Mouse (Mus musculus) small intestine, adult 2 months (tissue): Measurements from ENCODE around the gene Vash2.

Experiments used
- CTCF ChIP-seq: fragments of 200-500 bp; IDR thresholded peaks from 2 replicates; pipeline ENCODE4 v1.5.1; 2012; ENCODE audit warnings: low read depth, mild to moderate bottlenecking, control low read depth, inconsistent platforms, low read length, moderate library complexity, mixed read lengths; ENCODE audit not compliant: insufficient replicate concordance, insufficient read length; ENCODE audit errors: extremely low read depth
- POLR2A ChIP-seq: fragments of 200-500 bp; IDR thresholded peaks from 2 replicates; pipeline ENCODE4 v1.6.1; 2012; ENCODE audit warnings: low read depth, mild to moderate bottlenecking, control low read depth, inconsistent platforms, low read length, moderate library complexity

DNA sequence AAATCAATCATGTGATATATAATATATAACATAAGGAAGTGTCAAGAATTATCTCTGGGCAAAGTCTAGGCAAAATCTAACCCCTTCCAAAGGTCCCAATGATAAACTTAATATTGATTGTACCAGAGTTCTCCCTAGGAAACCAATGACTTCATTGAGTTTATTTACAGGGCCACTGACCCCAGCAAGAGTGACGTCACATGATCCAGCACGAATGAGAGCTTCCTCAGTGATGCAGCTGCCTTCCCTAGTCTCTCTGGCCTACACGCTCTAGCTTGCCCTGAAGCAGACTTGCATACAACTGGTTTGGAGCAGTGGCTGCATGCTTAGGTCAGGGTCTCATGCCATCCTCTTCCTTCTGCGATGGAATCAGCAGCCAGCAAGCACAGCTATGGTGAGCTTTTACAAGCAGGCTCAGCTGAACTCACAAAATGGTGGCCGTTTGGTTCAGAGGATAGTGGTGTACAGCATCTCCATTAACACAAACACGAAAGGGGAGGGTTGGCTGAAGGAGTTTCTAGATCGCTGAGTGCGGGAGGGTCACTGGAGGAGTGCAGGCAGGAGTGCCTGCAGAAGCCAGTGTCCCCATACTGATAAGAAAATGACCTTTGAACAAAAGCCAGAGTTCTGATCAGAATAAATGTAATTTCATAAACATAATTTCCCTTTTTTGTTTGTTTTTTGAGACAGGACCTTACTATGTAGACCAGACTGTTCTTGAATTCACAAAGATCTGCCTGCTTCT lies 59.2 kb downstream of the Vash2 start:
- TF ChIP-seq CTCF = no peak
- no peak for TF ChIP-seq POLR2A
